Mouse (Mus musculus): ENCODE data around the gene Snapin.

The Snapin gene

DNA sequence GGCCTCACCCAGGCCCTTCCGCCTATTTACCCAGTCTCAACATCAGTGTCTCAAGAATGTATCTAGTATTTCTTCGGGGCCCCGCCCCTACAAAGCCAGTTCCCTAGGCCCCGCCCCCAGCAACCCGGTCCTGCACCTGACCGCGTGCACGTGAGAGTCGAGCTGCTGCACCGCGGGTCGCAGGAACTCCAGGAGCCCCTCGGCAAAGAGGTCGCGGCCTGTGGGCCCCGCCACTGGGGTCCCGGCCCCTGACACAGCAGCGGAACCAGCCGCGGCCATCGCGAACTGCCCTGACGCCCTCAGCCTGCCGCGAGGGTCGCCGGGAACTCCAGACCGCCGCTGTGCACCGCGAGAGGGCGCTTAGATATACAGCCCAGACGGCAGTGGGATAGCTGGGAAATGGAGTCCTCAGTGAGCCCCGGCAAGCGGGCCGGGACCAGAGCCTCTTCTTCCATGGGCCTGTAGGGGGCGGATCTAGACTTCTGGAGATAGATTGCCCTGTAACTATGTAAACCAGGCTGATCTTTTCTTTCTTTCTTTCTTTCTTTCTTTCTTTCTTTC lies at the start of gene Snapin:
Snapin (minus strand) TSS at position 338 of the 561 bp plus-strand sequence.
- in situ Hi-C loops (cut with MboI, MseI), result loop anchor here (5.0 to 25.0 kb wide), 3 partner anchors 97 to 1803 kb away; partner anchors contain the start of gene Khdc4 (in 1 of the 2)

DNA sequence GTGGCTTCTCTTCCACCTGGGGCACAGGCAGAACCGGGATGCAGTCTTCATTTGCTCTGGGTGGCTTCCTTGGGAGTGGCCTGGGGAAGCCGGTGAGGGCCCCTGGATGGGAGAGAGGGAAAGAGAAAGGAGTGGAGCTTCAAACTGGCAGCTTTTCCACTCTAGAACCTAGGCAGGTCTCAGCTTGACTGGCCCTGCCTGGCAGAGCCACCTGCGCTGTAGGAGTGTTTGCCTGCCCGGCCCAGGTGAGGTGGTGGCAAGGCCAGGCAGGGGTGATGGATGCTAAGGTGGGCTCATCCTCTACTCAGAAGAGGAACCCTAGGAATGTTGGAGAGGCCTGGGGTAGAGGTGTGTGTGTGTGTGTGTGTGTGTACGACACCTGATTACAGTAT lies 47.1 kb upstream of the Snapin start:
- in situ Hi-C loops (cut with MboI, MseI), result no loop called here

DNA sequence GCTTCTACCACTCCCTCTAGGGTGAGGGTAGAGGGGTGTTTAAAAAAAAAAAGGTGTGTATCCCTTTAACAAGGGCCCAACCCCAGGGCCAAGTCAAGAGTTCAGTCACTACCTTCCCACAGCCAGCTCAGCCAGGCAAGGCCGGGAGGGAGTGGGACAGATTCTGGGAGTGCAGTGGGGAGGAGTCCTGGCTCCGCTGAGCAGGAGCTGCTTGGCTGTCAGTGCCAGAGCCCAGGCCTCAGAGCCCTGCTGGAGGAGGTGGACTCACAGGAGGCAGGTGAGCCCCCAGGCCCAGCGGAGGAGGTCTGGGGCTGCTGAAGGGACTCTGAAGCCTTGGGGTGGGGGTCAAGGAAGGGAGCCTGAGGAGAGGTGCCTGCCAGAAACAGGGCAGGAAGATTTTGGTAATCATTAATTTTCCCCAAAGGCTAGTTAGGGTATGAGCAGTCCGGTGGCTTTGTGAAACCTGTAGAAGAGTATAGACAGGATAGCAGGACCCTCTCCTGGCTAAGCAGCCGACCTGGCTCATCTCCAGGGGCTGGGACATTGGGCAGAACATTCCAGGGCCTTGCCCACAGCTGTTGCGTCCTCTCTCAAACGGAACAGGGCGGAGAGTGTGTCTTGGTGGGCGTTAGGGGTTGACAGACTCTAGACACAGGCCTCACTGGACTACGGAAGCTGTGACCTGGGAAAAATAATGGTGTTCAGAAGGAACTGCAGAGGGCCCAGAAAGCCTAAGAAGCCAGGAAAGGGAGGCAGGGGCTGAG lies 46.5 kb upstream of the Snapin start, which contains the start of gene S100a16:
S100a16 (plus strand) TSS at position 114 of the 764 bp plus-strand sequence.
- in situ Hi-C loops (cut with MboI, MseI), result no loop called here

DNA sequence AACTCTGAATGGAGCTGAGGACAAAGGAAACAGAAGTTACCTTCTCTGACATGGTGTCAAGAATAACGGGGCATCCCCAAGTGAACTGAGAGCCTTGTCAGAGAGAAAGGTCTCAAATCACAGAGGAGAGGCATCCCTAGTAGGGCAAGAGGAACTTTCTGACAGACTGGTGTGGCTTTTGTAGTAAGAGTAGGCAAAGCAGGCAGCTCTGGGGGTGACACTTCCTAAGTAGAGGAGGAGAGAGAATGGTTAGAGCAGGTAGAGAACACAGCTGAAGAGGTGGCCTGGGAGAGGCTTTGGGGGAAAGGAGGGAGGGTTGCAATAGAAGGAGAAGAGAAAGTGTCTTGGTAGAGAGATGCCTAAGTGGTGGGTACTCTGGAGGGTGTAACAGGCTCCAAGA lies 44.6 kb upstream of the Snapin start:
- in situ Hi-C loops (cut with MboI, MseI), result no loop called here

DNA sequence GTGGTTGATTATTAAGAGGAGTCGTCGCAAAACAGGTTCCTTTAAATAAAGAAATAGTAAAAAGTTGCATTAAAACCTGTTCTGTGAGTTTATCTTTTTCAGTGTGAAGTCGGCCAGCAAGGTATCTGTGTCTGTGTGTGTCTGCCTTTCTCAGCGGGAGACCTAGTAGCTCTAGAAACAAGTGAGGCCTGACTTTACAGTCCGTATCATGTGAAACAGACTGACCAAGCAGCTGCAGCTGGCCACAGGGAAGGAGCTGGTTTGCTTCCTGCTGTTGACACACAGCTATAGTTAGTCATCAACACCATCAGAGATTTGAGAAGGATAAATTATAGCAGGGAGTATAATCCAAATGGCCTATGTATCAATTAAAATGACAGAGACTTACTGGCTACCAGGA lies 40.9 kb upstream of the Snapin start:
- in situ Hi-C loops (cut with MboI, MseI), result no loop called here

DNA sequence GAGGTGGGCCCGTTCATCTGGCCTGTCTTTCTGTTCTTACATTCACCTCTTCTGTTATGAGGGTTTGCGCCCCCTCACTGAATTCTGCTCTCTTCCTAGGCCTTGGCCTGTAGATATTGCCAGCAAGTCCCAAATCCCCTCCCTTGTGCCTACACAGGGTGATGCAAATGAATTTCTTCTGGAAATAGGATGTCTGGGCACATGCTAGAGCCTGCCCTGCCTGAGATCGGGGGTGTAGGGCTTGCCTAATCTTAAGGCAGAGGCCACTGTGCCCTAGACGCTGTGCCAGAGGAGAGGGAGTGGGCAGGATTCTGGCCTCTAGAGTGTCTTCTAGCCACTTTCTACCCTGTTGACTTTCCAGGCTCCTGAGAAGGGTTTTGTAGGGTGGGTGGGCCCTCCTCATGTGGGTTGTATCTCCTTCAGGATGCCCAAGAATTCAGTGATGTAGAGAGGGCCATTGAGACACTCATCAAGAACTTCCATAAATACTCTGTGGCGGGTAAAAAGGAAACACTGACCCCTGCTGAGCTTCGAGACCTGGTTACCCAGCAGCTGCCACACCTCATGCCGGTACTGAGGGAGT lies 36.5 kb upstream of the Snapin start:
- in situ Hi-C loops (cut with MboI, MseI), result loop anchor here (5.0 kb wide), 2 partner anchors 40 to 45 kb away; no protein-coding TSS in a partner anchor

DNA sequence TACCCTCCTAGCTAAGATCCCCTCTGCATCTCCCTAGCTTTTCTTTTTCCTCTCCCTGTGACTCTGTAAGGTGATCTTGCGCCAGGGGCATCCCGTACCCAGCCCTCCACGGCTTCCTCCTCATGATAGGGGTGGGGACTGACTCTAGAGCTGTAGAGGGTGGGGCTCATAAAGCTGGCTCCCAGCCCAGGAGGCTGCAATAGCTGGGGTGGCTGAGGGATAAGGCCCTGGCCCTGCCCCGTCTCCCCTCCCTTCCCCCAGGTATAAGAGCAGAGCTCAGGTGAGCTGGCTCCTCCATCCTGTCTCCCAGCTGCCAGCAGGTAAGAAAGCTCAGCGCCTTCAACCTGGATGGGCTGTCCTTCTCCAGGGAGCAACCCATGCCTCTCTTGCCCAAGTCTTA lies 35.7 kb upstream of the Snapin start, which contains the start of gene S100a14:
S100a14 (plus strand) TSS at position 277 of the 400 bp plus-strand sequence.
- in situ Hi-C loops (cut with MboI, MseI), result loop anchor here (5.0 kb wide), 2 partner anchors 41 to 46 kb away; no protein-coding TSS in a partner anchor

DNA sequence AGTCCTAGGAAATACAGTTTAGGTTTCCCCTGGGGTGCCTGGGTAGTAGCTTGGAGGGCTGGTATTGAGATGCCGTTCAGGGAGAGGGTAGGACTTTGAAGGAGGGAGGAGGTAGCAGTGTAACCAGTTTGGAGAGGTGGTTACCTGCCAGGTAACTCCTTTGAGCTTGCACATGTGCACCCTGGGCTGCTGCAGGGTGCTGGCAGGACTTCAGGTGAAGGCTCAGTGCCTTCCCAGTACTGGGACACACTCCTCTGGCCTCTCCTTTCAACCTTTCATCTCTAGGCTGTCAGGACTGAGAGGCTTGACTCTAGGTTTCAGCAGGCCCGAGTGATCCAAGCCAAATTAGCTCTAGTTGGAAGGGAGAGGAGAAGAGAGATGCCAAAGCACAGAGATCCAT lies 35.2 kb upstream of the Snapin start:
- in situ Hi-C loops (cut with MboI, MseI), result loop anchor here (5.0 kb wide), 2 partner anchors 41 to 46 kb away; no protein-coding TSS in a partner anchor

DNA sequence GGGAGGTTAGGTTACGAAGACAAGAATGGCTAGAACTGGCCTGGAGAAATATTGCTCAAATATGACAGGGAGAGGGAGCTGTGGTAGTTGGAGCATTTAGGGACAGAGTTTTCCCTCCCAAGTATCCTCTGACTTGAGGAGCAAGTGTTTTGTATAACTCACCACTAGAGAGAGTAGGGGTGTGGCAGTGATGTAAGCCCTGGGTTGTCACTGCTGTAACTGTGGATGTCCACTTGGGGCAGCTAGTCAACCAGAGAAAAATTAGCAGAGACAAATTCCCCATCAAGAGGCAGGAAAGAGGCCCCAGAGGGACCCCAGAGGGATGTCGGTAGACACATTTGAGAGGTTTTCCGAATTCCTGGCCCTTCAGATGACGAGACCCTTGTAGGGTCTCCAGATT lies 34.6 kb upstream of the Snapin start:
- in situ Hi-C loops (cut with MboI, MseI), result loop anchor here (5.0 kb wide), 2 partner anchors 42 to 47 kb away; no protein-coding TSS in a partner anchor

DNA sequence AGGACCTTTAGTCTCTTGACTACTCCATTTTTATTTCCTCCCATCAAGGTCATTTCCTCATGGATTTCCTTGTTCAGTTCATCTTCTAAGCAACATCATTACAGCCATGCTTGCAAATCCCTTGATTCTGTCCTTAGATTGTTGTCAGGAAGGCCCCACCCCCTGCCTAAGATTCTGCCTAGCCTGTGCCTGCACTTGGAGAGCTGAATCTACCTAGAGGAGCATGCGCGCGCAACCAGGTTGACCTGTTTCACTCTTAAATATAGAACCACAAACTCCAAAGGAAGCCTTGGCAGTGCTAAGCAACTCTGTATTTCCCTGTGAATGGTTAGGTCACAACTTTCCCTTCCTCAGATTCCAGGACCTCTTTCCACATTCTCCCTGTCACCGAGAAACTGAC lies 26.9 kb upstream of the Snapin start:
- in situ Hi-C loops (cut with MboI, MseI), result loop anchor here (5.0 kb wide), 1 partner anchor 95 kb away; the partner anchor contains the start of gene S100a6 (in 2 of the 2)

DNA sequence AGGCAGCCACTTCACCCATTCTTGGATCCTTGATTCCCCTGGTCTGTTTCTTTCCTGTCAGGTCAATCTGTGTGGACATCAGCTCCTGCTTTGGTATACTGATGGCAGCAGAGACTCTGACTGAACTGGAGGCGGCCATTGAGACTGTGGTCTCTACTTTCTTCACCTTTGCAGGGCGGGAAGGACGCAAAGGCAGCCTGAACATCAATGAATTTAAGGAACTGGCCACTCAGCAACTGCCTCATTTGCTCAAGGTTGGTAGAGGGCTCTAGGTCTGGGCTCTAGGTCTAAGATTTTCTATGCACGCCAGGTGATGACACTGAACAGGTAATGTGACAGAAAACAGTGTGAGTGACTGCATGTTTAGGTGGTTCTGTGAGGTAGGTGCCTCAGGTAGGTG lies 25.0 kb upstream of the Snapin start:
- in situ Hi-C loops (cut with MboI, MseI), result loop anchor here (5.0 kb wide), 1 partner anchor 97 kb away; the partner anchor contains the start of gene S100a6 (in 2 of the 2)

DNA sequence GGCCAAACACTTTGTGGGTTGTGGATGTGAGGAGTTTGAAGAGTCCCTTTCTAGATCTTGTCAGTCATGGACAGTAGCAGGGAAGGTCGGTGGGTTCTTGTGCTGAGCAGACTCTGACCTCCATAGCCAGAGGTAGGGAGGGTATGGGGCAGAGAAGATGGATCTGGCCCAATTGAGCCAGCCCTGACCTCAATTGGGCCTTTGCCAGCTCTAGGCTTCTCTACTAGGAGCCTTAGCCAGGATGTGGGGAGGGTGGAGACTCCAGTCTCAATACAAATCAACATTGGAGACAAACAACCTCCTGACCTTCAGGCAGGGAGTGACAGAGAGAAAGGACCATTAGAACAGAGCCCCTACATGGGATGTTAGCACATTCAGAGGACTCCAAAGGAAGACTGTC lies 24.4 kb upstream of the Snapin start:
- in situ Hi-C loops (cut with MboI, MseI), result loop anchor here (5.0 kb wide), 1 partner anchor 97 kb away; the partner anchor contains the start of gene S100a6 (in 2 of the 2)

DNA sequence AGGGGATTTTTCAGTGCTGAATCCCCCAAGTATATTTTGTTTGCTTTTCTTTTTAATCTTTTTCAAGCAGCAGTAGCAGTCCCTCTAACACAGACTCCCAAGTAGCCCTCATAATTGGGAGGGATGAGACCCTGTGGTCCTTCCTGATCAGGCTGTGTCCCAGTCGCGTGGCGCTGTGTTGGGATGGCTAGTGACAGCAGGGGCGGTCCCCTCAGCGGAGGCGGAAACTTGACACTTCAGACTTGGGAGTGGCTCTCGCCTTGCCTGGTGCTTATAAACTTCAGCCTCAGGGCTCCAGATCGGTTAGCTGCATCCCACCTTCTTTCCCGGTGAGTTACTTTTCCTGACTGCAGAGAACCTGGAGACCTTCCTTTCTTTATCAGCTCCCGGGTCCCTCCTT lies 23.9 kb upstream of the Snapin start:
- in situ Hi-C loops (cut with MboI, MseI), result loop anchor here (5.0 kb wide), 1 partner anchor 98 kb away; the partner anchor contains the start of gene S100a6 (in 2 of the 2)

DNA sequence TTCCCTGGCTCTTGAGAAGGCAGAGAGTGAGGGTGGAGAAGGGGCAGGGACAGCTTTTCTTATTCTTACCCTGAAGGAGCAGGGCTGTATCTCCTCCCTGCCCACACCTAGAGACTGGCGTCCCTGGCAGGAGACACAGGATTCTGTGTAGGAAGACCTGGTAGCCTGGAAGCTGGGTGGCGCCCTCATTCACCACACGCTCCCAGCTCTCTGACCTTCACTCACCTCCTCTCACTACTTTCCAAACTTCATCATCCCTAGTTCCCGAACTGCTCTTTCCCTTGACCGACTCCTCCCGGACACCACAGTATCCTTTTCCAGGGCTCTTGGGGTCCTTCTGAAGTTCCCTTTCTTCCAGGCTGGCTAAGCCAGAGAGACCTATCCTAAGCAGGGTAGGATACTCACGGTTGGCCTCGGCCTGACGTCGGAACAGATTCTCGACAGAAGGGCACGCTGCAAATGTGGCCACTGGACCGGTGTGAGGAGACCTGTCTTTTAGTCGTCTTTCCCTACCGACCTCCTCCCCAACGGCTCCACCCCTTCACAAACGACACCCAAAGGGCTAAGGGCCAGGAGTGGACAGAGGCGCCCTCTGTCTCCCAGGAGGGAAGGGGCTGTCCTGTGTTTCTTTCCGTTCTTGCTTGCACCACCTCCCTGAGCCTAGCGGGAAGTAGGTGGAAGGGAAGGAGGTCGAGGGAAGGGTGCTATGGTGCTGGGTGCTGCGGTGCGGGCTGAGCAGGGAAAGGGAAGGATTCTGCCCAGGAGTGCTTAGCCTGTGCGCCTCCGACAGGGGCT lies 23.2 kb upstream of the Snapin start, which contains the start of the genes S100a1 and S100a13:
S100a1 (minus strand) TSS at position 597 of the 795 bp plus-strand sequence.
S100a13 (plus strand) TSS at position 640 of the 795 bp plus-strand sequence.
- in situ Hi-C loops (cut with MboI, MseI), result no loop called here

DNA sequence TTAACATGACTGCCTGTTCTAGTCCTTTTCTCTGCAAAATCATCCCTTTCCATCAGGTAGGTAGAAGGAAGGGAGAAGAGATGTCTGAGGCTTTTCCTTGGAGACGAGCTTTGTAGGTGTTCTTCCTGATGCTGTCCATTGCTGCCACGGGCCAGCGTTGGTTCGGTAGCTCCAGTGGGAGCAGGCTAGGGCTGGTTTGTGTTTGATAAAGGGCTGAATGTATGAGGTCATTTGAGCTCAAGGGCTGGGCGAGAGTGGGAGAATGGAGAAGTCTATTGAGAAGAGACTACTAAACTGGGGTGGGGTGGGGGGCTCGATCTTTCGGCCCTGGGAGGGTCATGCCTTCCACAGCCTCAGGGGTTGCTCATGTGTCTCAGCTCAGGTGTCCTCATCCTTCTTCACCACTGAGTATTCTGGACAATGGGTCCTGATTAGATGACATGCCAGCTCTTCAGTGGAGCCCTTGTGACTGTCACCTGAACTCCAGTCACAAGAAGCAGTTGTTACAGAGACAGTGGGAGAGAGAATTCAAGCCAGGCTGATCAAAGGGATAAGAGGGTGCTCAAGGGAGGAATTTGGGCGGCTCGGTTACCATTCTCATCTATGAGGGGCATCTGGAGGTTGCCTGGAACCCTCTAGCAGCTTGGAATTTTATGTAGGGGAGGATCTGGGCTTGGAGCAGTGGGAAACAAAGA lies 22.3 kb upstream of the Snapin start:
- in situ Hi-C loops (cut with MboI, MseI), result no loop called here

DNA sequence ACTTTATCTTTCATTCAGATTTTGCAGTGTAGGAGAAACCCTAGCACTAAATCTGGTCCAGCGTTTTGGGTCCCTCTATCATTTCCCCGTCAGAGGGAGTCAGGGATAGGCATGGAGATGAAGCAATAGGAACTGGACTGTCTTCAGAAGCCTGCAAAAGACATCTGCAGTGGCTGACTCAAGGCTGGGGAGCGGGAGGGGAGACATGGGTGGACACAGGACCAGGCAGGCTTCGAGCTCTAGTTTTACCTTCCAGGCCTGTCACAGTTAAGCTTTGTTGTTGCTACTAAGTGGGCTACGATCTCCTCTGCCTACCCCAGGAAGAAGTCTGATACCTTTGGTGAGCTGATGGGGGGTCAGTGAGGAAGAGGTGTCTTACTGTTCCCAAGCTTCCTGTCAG lies 21.4 kb upstream of the Snapin start:
- in situ Hi-C loops (cut with MboI, MseI), result no loop called here

DNA sequence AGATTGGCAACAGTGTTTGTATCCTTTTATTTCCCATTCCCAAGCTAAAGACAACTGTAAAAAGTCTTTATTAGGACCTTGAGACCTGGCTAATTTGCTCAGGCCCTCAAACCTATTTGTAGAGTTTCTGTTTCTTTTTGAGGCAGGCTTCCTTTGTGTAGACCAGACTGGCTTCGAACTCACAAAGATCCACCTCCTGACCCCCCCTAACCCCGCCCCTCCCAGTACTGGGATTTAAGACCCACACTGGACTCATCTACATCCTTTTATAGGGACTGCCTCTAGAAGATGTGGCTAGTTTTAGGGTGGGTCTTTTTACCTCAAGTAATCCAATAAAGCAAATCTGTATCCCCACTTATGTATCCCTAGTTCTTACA lies 18.9 kb upstream of the Snapin start:
- in situ Hi-C loops (cut with MboI, MseI), result no loop called here

DNA sequence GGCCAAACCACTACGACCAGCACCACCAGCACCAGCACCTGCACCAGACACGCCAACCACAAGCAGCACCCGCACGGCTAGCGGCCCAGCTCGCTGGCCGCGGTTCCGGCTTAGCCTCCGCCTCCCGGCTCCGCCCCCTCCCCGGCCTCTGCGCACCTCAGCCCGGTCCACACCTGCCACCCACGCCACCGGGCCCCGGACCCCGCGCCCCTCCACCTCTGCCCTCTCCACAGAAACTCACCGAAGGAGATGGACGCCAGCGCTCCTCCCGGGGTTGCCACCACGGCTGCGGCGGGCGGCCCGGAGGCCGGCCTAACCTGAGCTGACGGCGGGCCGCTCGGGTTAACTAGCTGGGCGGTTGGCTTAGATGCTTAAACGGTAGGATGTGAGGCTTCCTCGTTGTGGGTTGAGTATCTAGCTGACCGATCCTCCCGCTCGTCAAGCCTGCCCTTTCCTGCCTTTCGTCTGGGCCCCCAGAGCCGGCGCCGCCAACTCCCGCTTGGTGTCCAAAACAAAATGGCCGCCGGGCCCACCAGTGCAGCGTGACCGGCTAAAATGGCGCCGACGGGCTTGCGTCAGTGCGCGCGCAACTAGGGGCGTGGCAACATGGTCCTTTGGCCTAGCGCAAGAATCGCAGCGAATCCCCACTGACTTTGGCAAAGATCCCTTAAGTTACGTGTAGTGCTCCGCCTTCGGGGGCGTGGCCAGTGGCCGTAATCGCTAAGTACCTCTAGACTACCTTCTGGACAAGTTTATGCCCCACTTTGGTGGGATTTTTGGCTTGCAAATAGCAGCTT lies 18.3 kb upstream of the Snapin start, which contains the start of gene Chtop:
Chtop (minus strand) TSS at position 549 of the 797 bp plus-strand sequence.
- in situ Hi-C loops (cut with MboI, MseI), result no loop called here

DNA sequence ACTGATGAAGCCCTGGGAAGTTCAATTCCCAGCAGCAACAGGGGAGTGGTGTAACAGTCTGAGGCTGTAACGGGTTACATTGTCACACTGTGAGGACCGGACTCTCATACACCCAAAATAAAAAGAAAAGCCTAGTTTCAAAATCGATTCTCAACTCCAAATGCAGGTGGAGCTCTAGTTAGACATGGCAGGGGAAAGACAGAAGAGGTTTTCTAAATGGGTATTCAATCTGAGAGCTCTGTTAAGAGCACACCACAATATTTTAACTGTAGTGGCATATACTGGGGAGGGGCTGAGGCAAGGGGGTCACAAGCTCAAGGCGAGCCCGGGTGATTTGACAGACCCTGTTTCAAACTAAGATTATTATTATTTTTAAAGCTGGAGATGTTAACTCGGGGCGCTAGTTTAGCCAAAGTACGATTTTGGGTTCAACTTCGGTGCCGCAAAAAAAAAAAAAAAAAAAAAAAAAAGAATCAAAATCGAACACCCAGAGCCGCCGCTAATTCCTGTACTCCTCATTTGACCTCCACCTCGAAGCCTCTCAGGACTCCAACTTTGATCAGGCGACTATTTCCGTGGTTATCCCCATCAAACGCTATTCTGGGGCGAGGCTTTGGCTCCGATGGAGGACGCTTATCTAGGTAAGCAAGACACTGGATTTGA lies 17.6 kb upstream of the Snapin start:
- in situ Hi-C loops (cut with MboI, MseI), result no loop called here
